In genomic region chr14:32388196-32388595, GRCm38 (mm10) we compare ENCODE assay signal across 9 mouse cellular contexts. TPM values are rescaled to one million over a fixed set of nuclear protein-coding genes. Genes with fewer than 3 reads are reported as not detected.
DNase-seq lines count a peak whose midpoint lies in the region; ATAC-seq lines count a peak whose summit lies in the region.
"Had no signal": no experiment of that assay in that cellular context is flagged by ENCODE, and none has a peak within 500 bp of the region (broad histone marks: within the 10 kb centered on the region; RNA-seq: fewer than 3 reads in every experiment).

TSS of gene 1700024G13Rik (minus strand) at chr14:32388391.

- no peak within 1 kb of the TSS for H3K4me3 ChIP-seq in forebrain, embryonic 14.5 days (ENCODE audit: low read depth, low read length)
- no peak within 1 kb of the TSS for H3K4me3 ChIP-seq in liver, embryonic 12.5 days
- no peak within 1 kb of the TSS for H3K4me3 ChIP-seq in neural tube, embryonic 14.5 days (ENCODE audit: low read depth, low read length)
- H3K4me3 ChIP-seq: liver, embryonic 15.5 days had no signal

- H3K36me3 ChIP-seq in forebrain, embryonic 14.5 days (ENCODE audit: control insufficient read depth, insufficient read depth, low read length): no peaks in the 10 kb centered on the region
- H3K36me3 ChIP-seq in liver, embryonic 12.5 days: no peaks in the 10 kb centered on the region
- no peaks in the 10 kb centered on the region for H3K36me3 ChIP-seq in neural tube, embryonic 14.5 days (ENCODE audit: control insufficient read depth, insufficient read depth, low read length)
- H3K36me3 ChIP-seq: liver, embryonic 15.5 days had no signal

- peak; percentile 72 for ATAC-seq in forebrain, embryonic 14.5 days
- peak; percentile 27; the same call in 1 of the 2 replicates for ATAC-seq in liver, embryonic 12.5 days
- peak; percentile 31; the same call in 1 of the 2 replicates for ATAC-seq in neural tube, embryonic 14.5 days (ENCODE audit: low read depth)

- no peaks in the 10 kb centered on the region for H3K4me1 ChIP-seq in forebrain, embryonic 14.5 days (ENCODE audit: control insufficient read depth, insufficient read depth, low read length)
- no peaks in the 10 kb centered on the region for H3K4me1 ChIP-seq in liver, embryonic 12.5 days
- H3K4me1 ChIP-seq in neural tube, embryonic 14.5 days (ENCODE audit: control insufficient read depth, insufficient read depth, low read length): no peaks in the 10 kb centered on the region
- H3K4me1 ChIP-seq: liver, embryonic 15.5 days had no signal

- H3K9me3 ChIP-seq in forebrain, embryonic 14.5 days (replicated peaks; ENCODE audit: control insufficient read depth, low read length): no peaks in the 10 kb centered on the region
- H3K9me3 ChIP-seq in liver, embryonic 12.5 days (replicated peaks): no peaks in the 10 kb centered on the region
- H3K9me3 ChIP-seq in neural tube, embryonic 14.5 days (ENCODE audit: control insufficient read depth, low read length): no peaks in the 10 kb centered on the region
- H3K9me3 ChIP-seq: liver, embryonic 15.5 days had no signal

- H3K27ac ChIP-seq in forebrain, embryonic 14.5 days (ENCODE audit: low read depth, low read length): no peak within 1 kb of the TSS
- H3K27ac ChIP-seq in liver, embryonic 12.5 days: no peak within 1 kb of the TSS
- H3K27ac ChIP-seq in neural tube, embryonic 14.5 days (ENCODE audit: low read depth, low read length): no peak within 1 kb of the TSS
- H3K27ac ChIP-seq: liver, embryonic 15.5 days had no signal

- no peaks in the 10 kb centered on the region for H3K27me3 ChIP-seq in forebrain, embryonic 14.5 days (replicated peaks; ENCODE audit: control insufficient read depth, insufficient read depth, low read length)
- peaks cover 3% of the 10 kb centered on the region; the same call in 1 of the 2 replicates for H3K27me3 ChIP-seq in liver, embryonic 12.5 days (replicated peaks)
- 0 out of 2 replicates have a peak, but pooled peaks cover 2% of the 10 kb centered on the region for H3K27me3 ChIP-seq in neural tube, embryonic 14.5 days (ENCODE audit: control insufficient read depth, insufficient read depth, low read length)
- H3K27me3 ChIP-seq: liver, embryonic 15.5 days had no signal

- no peak within 1 kb of the TSS for H3K9ac ChIP-seq in forebrain, embryonic 14.5 days (ENCODE audit: low read length)
- no peak within 1 kb of the TSS for H3K9ac ChIP-seq in liver, embryonic 12.5 days
- no peak within 1 kb of the TSS for H3K9ac ChIP-seq in neural tube, embryonic 14.5 days (replicated peaks; ENCODE audit: low read depth, low read length)
- H3K9ac ChIP-seq: liver, embryonic 15.5 days had no signal

- peak within 1 kb of the TSS; percentile 33 for H3K4me2 ChIP-seq in forebrain, embryonic 14.5 days (ENCODE audit: low read length)
- H3K4me2 ChIP-seq in liver, embryonic 12.5 days: no peak within 1 kb of the TSS
- no peak within 1 kb of the TSS for H3K4me2 ChIP-seq in neural tube, embryonic 14.5 days (ENCODE audit: low read depth, low read length)
- H3K4me2 ChIP-seq: liver, embryonic 15.5 days had no signal

- WGBS in forebrain, embryonic 14.5 days: under 1% methylated on average over 13 of the region's 13 CpGs
- 4% methylated on average over 13 of the region's 13 CpGs for WGBS in liver, embryonic 12.5 days (ENCODE audit: insufficient replicate concordance)
- WGBS in neural tube, embryonic 14.5 days: 4% methylated on average over 13 of the region's 13 CpGs

- DNase-seq in cerebellum, postnatal 14 days: peak; percentile 14 to 34
- no peak for DNase-seq in cerebellum, adult 11-12 months
- peak; percentile 73 for DNase-seq in forebrain, embryonic 14.5 days (ENCODE audit: low spot score)
- peak; percentile 44 for DNase-seq in hindlimb bud, embryonic 11.5 days (ENCODE audit: extremely low spot score, low read depth, low spot score)
- DNase-seq in right cerebral cortex, adult 18-20 months: no peak
- DNase-seq in layer of hippocampus, adult 8-10 months (ENCODE audit: low spot score in 2 of 2): no peak

RNA-seq across cellular contexts. Expression of gene 1700024G13Rik, which starts in this region (rescaled TPM):
- polyA plus RNA-seq in forebrain, embryonic 14.5 days (2014; fragmentation: Nextera tagmentation; extraction: Ambion mirVana): 0.84 and 1.1 TPM in 2 replicates
- not detected in 2 replicates for polyA plus RNA-seq in liver, embryonic 12.5 days (2016; fragmentation: Nextera tagmentation; extraction: Ambion mirVana)
- not detected in 2 replicates for polyA plus RNA-seq in neural tube, embryonic 14.5 days (2014; fragmentation: Nextera tagmentation; extraction: Ambion mirVana)
- total RNA-seq in layer of hippocampus, adult 8-10 months (2022): under 1 TPM in 2 of 4 experiments, not detected in 2; 0.41 to 0.76 TPM
- polyA plus RNA-seq: liver, embryonic 15.5 days had no signal

Comparison
In these comparisons a context has a peak if more than half of its experiments do, and no peak if none do; other contexts are left out.
1. DNase-seq: peak in cerebellum, postnatal 14 days (2 of 2), forebrain, embryonic 14.5 days (single experiment) and hindlimb bud, embryonic 11.5 days (single experiment); none in cerebellum, adult 11-12 months (single experiment), right cerebral cortex, adult 18-20 months (single experiment) and layer of hippocampus, adult 8-10 months (0 of 2).
2. Peak in ATAC-seq in liver, embryonic 12.5 days; RNA of the gene not detected or under 1 TPM.
3. Peak in ATAC-seq in neural tube, embryonic 14.5 days; RNA of the gene not detected or under 1 TPM.
4. Peak in every context shown above with its lines, with median percentiles within 50 percentile points of each other: ATAC-seq.